Mouse (Mus musculus) stomach, postnatal 0 days (tissue): ENCODE data around the gene Spout1. TPM values are rescaled to one million over a fixed set of nuclear protein-coding genes. Genes with fewer than 3 reads are reported as not detected.
"Not testable (repeated sequence)": the region's sequence is repeated elsewhere in the genome, so short reads cannot be mapped to it uniquely, and the experiment has no call there.

Source experiments
- ATAC-seq: fragments of 200-750 bp; cut with Nextera tagmentation; 2 replicates; pipeline ENCODE4 v1.8.0; 2017; ENCODE audit not compliant: low FRiP score, low TSS enrichment
- DNase-seq: peaks from one replicate; pipeline ENCODE4 v3.0.0-alpha.2; 2016; ENCODE audit warnings: low spot score
- H3K27ac ChIP-seq: fragments of 300-500 bp; sonication (generic); replicated peaks from 2 replicates; pipeline ENCODE4 v1.5.1; 2014; ENCODE audit warnings: mild to moderate bottlenecking, control low read depth
- H3K27me3 ChIP-seq: fragments of 300-500 bp; sonication (generic); 2 replicates; pipeline ENCODE4 v1.6.1; 2014; ENCODE audit warnings: low read length; ENCODE audit not compliant: control insufficient read depth, insufficient read depth
- H3K36me3 ChIP-seq: fragments of 300-500 bp; sonication (generic); 2 replicates; pipeline ENCODE4 v1.6.1; 2014; ENCODE audit warnings: low read length, mixed read lengths; ENCODE audit not compliant: control insufficient read depth, insufficient read depth
- H3K4me1 ChIP-seq: fragments of 300-500 bp; sonication (generic); replicated peaks from 2 replicates; pipeline ENCODE4 v1.6.1; 2014; ENCODE audit warnings: antibody characterized with exemption; ENCODE audit not compliant: control insufficient read depth, insufficient read depth
- H3K4me2 ChIP-seq: fragments of 300-500 bp; sonication (generic); replicated peaks from 2 replicates; pipeline ENCODE4 v1.6.1; 2014; ENCODE audit warnings: low read depth, mild to moderate bottlenecking, control low read depth, moderate library complexity
- H3K4me3 ChIP-seq: fragments of 300-500 bp; sonication (generic); 2 replicates; pipeline ENCODE4 v1.5.1; 2014; ENCODE audit warnings: low read depth, low read length, control low read depth
- H3K9ac ChIP-seq: fragments of 300-500 bp; sonication (generic); 2 replicates; pipeline ENCODE4 v1.6.1; 2014; ENCODE audit warnings: mild to moderate bottlenecking, low read length, control low read depth, mixed read lengths
- H3K9me3 ChIP-seq: fragments of 300-500 bp; sonication (generic); 2 replicates; pipeline ENCODE4 v1.6.1; 2016; ENCODE audit warnings: low read length; ENCODE audit not compliant: control insufficient read depth
- CTCF ChIP-seq: IDR thresholded peaks from 2 replicates; pipeline ENCODE4 v1.5.1; 2016; ENCODE audit warnings: antibody characterized with exemption, low read depth, mild to moderate bottlenecking, moderate library complexity
- EP300 ChIP-seq: optimal IDR thresholded peaks from 2 replicates; pipeline ENCODE3; 2016; ENCODE audit warnings: antibody characterized with exemption
- WGBS: fragments of 180-500 bp; shearing (Covaris S2); extraction: QIAGEN DNeasy Blood & Tissue Kit; methylation state at CpG from one replicate; pipeline ENCODE4 v1.1.7; 2014; 5-methylcytosine and 5-hydroxymethylcytosine counted together
- polyA plus RNA-seq: library from polyadenylated mRNA; unstranded; fragments of >200 nt; fragmentation: Nextera tagmentation; extraction: Ambion mirVana; gene quantifications from 2 replicates; pipeline ENCODE4 v1.2.1, GENCODE M21; 2015

Gene Spout1
- polyA plus RNA-seq, 1 experiment from 2014 or later = 24.0 TPM

DNA sequence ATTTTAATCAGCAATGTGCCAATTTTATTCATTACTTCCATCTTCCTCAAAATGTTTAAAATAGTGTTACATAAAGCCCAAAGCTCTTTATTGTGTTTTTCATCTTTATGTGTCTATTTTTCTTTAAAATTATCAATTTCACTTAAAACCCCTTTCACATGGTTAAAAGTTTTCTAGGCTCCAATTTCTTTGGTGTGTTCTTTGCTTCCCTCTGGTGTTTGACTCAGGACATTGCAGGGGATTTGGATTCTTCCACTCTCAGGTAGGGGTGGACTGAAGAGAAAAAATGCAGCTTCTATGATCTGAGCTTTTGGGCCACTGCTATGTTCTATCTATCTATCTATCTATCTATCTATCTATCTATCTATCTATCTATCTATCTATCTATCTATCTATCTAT, 16.4 kb downstream of the Spout1 start:
- Histone ChIP-seq H3K4me3 (no peak overlapping the region), H3K4me2 (no peak overlapping the region), H3K36me3 (no peaks in the 10 kb centered on the region), H3K27me3 (no peaks in the 10 kb centered on the region), H3K4me1 (no peaks in the 10 kb centered on the region), H3K9me3 (no peaks in the 10 kb centered on the region), H3K9ac (no peak overlapping the region), H3K27ac (no peak overlapping the region)
- no peak for TF ChIP-seq EP300
- TF ChIP-seq CTCF = peak; percentile 89
- no peak for ATAC-seq
- DNase-seq = no peak

DNA sequence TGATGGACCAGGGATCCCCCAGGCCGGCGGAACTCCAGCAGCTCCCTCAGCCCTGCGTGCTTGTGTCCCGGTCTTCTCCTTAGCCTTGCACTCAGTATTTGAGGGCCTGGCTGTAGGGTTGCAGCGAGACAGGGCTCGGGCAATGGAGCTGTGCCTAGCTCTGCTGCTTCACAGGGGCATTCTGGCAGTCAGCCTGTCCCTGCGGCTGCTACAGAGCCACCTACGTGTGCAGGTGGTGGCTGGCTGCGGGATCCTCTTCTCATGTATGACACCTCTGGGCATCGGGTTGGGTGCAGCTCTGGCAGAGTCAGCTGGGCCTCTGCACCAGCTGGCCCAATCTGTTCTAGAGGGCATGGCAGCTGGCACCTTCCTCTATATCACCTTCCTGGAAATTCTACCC, 18.4 kb downstream of the Spout1 start:
- H3K36me3 ChIP-seq, H3K4me2 ChIP-seq, H3K4me3 ChIP-seq, H3K27me3 ChIP-seq, H3K9ac ChIP-seq, H3K9me3 ChIP-seq, H3K27ac ChIP-seq, DNase-seq, H3K4me1 ChIP-seq: not testable (repeated sequence)
- 94% methylated on average over 7 of the region's 10 CpGs for WGBS
- ATAC-seq = 0 out of 2 replicates have a peak, but pooled peaks have one; percentile 15

DNA sequence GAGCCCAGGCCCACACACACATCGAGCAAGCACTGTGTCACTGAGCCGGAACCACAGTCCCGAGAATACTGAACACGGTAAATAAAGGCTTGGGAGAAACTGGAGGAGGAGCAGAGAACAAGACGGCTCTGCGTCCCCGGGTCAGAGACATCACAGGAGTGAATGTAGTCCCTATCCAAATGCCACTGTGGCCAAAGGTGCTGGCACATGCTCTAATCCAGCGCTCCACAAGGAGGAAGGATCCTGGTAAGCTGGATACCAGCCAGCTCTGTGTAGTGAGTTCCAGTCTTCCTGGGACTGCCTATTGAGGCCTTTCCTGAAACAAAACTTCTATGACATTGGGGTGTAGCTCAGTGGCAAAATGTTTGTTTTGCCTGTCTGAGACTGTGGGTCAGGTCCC, 25.6 kb downstream of the Spout1 start:
- H3K27me3 ChIP-seq = no peaks in the 10 kb centered on the region
- no peak overlapping the region for H3K27ac ChIP-seq
- TF ChIP-seq CTCF (no peak), EP300 (no peak)
- peaks cover 20% of the 10 kb centered on the region for H3K36me3 ChIP-seq
- H3K4me1 ChIP-seq = no peaks in the 10 kb centered on the region
- WGBS = 67% methylated on average over 8 of the region's 8 CpGs
- no peak overlapping the region for H3K4me3 ChIP-seq
- H3K4me2 ChIP-seq = no peak overlapping the region
- H3K9me3 ChIP-seq = no peaks in the 10 kb centered on the region
- ATAC-seq (no peak), DNase-seq (no peak)
- no peak overlapping the region for H3K9ac ChIP-seq

DNA sequence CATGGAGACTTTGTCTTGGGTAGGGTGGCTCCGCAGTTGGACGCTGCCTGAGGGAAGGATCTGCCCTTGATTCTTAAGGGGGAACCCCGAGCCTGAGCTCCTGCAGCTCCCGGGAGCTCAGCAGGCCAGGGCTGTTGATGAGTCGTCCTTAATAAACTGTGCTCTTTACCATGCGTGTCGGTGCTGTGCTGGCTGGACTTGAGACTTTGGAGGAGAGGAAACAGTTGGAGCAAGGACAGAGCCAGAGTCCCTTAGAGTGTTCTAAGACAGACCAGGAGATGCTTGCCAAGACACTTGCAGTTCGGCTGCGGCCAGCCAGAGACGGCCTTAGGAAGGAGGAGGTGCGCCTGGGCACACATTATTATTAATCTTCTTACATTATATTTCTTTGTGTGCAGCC, 26.4 kb downstream of the Spout1 start:
- DNase-seq (no peak), ATAC-seq (no peak)
- H3K36me3 ChIP-seq = peaks cover 26% of the 10 kb centered on the region
- H3K27me3 ChIP-seq = no peaks in the 10 kb centered on the region
- no peak overlapping the region for H3K4me2 ChIP-seq
- TF ChIP-seq EP300 (no peak), CTCF (no peak)
- H3K9me3 ChIP-seq = no peaks in the 10 kb centered on the region
- no peak overlapping the region for H3K4me3 ChIP-seq
- 73% methylated on average over 11 of the region's 11 CpGs for WGBS
- H3K27ac ChIP-seq = no peak overlapping the region
- no peak overlapping the region for H3K9ac ChIP-seq
- no peaks in the 10 kb centered on the region for H3K4me1 ChIP-seq

DNA sequence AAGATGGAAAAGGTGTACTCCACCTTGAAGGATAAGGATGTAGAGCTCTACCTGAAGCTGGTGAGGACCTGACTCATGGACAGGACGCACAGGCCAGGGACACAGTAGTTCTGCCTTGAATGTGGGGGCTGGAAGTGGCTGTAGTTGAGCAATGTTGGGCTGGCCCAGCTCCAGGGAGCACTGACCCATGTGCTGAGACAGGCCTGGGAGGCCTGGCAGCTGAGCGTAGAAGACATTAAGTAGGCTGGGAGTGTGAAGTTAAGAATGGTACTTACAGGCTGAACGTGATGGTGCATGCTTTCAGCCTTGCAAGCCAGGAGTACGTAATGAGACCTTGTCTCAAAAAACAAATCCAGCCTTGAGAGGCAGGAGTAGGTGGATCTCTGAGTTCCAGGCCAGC, 30.8 kb downstream of the Spout1 start:
- Histone ChIP-seq H3K4me1 (no peaks in the 10 kb centered on the region), H3K4me2 (no peak overlapping the region), H3K4me3 (no peak overlapping the region), H3K9me3 (no peaks in the 10 kb centered on the region), H3K36me3 (peaks cover 42% of the 10 kb centered on the region), H3K9ac (no peak overlapping the region), H3K27ac (no peak overlapping the region), H3K27me3 (no peaks in the 10 kb centered on the region)
- ATAC-seq (no peak), DNase-seq (no peak)
- TF ChIP-seq EP300 (no peak), CTCF (no peak)
- 73% methylated on average over 4 of the region's 4 CpGs for WGBS

DNA sequence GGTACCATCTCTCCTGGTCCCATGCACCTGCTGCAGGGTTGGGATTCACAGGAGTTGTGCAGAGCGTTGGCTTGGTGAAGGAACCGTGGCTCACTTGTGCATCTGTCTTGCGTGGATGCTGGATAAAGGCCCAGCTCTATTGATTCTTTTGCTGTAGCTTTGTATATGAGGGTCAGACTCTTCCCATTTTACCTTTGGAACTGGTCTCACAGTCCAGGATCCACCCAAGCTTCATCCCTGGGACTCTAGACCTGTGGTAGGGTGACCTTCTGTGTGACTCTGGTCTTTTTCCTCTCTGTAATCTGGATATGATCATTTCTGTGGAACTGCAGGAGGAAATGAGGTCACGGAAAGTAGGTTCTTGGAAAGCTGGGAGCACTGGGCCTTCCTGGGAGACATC, 33.8 kb downstream of the Spout1 start:
- Histone ChIP-seq H3K36me3 (peaks cover 53% of the 10 kb centered on the region), H3K4me3 (no peak overlapping the region), H3K4me2 (no peak overlapping the region), H3K9me3 (no peaks in the 10 kb centered on the region), H3K9ac (no peak overlapping the region), H3K4me1 (no peaks in the 10 kb centered on the region), H3K27me3 (no peaks in the 10 kb centered on the region), H3K27ac (no peak overlapping the region)
- TF ChIP-seq CTCF = no peak
- TF ChIP-seq EP300 = no peak
- no peak for ATAC-seq
- 96% methylated on average over 4 of the region's 4 CpGs for WGBS
- DNase-seq = no peak

DNA sequence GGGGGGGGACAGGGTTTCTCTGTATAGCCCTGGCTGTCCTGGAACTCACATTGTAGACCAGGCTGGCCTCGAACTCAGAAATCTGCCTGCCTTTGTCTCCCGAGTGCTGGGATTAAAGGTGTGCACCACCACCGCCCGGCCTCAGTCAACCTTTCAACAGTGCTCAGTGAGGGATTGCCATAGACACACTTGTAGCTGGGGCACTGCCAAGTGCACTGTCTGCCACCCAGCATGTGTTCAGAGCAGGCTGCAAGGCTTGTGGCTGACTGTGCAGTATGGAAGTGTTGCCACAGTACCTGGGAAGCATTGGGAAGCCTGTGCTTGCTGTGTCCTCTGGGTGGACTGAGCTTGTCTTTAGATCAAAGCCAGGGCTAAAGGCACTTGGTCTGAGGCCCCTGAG, 38.2 kb downstream of the Spout1 start:
- H3K4me3 ChIP-seq, H3K4me2 ChIP-seq, H3K4me1 ChIP-seq, H3K27ac ChIP-seq, ATAC-seq, H3K27me3 ChIP-seq, H3K9me3 ChIP-seq, H3K9ac ChIP-seq, DNase-seq: not testable (repeated sequence)
- peaks cover 31% of the 10 kb centered on the region for H3K36me3 ChIP-seq
- 85% methylated on average over 4 of the region's 4 CpGs for WGBS
